Mouse (Mus musculus) frontal cortex, adult 2 months (tissue): ENCODE data around the gene Calml3. TPM values are rescaled to one million over a fixed set of nuclear protein-coding genes. Genes with fewer than 3 reads are reported as not detected.
"Not testable (repeated sequence)": the region's sequence is repeated elsewhere in the genome, so short reads cannot be mapped to it uniquely, and the experiment has no call there.

Source experiments
- DNase-seq, 2 experiments: peaks; one replicate each; pipeline ENCODE4 v3.0.0; 2022; ENCODE audit warnings: low spot score in 1 of 2; ENCODE audit errors: extremely low spot score in 1 of 2
- polyA plus RNA-seq: library from polyadenylated mRNA; depleted of rRNA; stranded (reverse); fragments of >200 nt; gene quantifications from 2 replicates; pipeline ENCODE4 v1.2.3, GENCODE M21; 2012; rRNA removed

Calml3 gene
- not detected in 2 replicates for polyA plus RNA-seq

- DNase-seq: no peak
Measured at GRCm38 (mm10) chr13:3804186-3804585, at the start of gene Calml3. Calml3 (minus strand) TSS chr13:3804316.

DNA sequence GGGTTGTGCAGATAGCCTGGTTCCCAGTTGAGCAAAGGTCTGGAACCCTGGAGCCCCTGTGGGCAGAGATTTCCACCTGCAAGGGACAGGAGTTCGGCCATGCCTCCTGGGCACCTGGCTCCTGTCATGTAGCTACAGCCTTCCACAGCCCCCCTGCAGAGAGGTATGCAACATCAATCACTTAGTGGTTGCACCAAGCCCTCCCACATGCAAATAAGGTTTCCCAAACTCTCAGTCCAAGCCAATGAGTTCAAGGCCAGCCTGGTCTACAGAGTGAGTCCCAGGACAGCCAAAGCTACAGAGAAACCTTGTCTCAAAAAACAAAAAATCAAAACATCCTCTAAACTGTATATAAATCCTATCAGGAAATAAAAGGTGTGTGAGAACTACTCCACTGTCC lies 46.2 kb upstream of the Calml3 start:
- DNase-seq: no peak

- DNase-seq: not testable (repeated sequence)
Measured at GRCm38 (mm10) chr13:3840662-3841061, 36.5 kb upstream of the Calml3 start.

- not testable (repeated sequence) for DNase-seq
Measured at GRCm38 (mm10) chr13:3837312-3837807, 33.2 kb upstream of the Calml3 start, which contains the start of gene Calm4. Calm4 (plus strand) TSS chr13:3837757.

DNA sequence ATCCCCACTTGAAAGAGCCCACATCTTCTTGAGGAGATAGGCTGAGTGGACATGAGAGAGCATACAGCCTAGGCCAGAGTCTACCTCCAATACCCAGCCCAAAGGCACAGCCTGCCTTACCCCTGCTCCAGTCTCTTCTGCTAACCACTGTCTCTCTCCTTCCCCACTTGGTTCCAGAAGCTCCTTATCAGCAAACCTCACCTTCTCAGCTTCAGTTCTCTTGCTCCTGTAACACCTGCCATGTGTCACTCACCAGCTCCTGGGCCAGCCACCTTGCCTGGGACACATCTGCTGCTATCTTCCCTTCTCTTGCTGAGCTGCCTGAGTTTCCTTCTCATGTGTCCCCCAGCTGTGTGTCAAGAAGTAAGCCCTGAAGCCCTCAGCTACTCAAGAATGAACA lies 29.5 kb upstream of the Calml3 start:
- not testable (repeated sequence) for DNase-seq

DNA sequence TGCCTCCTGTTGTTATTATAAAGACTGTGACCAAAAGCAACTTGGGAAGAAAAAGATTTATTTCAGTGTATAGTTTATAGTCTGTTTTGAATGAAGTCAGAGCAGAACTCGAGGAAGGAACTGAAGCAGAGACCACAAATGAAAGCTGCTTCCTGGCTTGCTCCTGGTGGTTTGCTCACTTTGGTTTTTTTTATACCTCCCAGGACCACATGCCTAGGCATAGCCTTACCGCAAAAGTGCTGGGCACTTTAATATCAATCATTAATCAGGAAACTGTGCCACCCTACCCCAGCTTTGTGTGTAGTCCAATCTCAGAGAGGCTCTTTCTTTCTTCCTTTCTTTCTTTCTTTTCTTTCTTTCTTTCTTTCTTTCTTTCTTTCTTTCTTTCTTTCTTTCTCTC lies 28.3 kb upstream of the Calml3 start:
- no peak for DNase-seq

DNA sequence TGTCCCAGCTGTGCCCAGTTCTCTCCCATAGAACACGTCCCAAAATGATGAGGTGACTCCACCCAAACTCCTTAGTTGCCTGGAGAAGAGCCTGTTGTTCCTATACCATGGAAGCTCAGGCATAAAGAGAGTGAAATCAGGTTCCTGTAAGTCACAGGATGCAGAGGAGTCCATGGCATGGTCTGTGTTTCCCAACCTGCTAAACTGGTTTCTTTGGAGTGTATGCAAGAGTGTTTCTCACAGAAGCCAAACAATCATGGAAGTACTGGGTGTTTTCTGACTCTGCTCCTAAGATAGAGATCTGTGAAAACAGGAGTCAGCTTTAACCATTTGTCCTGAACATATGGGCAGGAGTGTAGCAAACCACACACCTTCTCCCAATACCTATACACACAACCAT lies 27.9 kb upstream of the Calml3 start:
- no peak for DNase-seq

DNA sequence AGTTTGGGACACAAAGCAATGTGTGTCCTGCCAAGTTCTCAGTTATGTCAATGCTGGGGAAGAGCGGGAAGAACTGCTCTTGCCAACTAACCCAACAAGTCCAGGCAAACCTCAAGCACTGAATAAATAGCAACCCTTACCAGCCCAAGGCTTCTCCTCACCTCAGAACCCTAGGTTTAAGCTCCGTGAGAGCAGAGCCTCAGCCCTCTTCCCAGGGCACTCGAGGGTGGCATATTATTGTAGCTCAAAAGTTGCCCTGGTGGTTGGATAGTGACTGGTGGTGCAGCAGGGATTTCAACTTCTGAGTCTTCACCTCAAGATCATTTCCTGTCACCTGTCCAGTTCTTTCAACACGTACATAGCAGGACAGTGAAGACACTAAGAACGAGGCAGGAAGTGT lies 27.4 kb upstream of the Calml3 start:
- DNase-seq: no peak

GRCm38 (mm10) chr13:3825726-3826125 lies 21.6 kb upstream of the Calml3 start:
- DNase-seq: no peak

- DNase-seq: no peak
Measured at GRCm38 (mm10) chr13:3822105-3822504, 18.0 kb upstream of the Calml3 start.

GRCm38 (mm10) chr13:3818740-3819076 lies 14.6 kb upstream of the Calml3 start:
- no peak for DNase-seq

DNA sequence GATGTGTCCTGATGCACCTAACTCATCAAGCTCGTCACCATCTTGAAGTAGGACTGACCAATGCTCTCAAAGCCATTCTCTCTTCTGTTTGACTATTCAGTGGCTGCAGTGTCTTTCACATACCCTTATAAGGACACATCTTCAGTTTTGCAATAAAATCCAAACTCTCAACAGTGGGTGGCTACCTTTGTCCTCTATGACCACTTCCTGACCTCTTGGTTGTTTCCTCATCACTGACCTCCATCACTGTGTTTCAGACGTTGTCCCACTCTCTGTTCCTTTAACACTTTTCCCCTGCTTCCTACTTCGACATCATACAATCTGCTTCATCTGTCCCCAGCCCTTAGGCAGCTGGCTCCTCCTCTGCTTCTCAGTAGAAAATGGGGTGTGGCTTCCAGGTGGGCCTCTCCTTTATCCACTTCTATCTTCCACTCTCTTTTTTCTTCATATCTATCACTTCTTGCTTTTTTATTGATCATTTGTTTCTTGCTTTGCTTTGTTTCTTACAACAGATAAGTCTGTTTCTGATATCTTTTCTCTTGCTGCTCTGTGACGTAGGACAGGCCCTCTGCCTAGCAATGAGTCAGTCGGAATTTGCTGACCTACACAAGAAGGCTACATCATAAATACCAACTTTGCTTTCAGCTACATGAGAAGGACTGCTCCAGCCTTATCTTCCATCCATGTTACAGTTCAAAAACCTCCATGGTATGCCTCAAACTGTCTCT lies 14.1 kb upstream of the Calml3 start:
- no peak for DNase-seq

DNA sequence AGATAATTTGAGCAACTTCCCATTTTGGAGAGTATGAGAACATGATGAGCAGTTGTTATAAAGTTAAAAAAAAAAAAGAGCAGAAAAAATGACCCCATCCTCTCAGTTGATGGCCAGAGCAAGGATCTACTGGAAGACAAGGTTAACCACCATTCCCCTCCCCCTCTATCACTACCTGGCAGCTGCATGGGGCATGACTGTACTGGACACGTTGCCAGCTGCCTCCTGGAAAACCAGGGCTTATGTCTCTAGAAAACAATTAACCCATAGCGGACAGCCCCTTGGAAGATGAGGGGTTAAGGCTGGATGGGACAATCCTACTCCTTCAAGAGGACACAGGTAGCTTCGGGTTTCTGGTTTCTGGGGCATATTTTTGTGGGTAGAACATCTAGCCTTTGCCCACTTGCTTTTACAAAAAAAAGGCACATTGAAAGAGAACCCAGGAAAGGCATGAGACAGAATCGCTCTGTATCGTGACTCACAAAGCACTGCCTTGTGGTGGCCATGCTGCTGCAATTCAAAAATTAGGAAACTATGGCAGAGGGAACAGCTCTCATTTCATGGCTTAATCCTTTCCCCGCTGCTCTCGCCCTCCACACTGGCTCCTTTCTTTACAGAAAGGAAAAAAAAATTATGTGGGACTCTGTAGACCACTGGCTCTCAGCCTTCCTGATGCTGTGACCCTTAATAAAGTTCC lies 3.2 kb upstream of the Calml3 start:
- no peak for DNase-seq

- no peak for DNase-seq
Measured at GRCm38 (mm10) chr13:3805638-3806037, 1.5 kb upstream of the Calml3 start.

DNA sequence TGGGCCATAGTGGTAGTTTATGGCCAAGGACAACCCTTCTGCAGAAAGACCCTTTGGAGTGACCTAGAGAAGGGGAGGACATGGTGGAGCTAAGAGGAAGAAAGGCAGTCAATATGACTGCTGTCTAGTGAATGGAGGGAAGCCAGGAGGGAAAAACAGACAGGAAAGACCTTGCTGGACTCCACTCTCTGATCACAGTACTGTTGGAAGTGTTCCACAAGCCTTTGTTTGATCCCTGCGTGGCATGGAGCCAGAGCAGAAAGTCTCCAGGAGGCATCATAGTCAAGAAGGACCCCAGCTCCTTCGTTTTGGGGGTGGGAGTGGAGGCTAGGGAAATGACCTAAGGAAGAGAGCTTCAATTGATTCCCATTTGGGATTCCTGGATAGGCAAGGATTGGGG lies 1.0 kb upstream of the Calml3 start:
- no peak for DNase-seq

- no peak for DNase-seq
Measured at GRCm38 (mm10) chr13:3799386-3799785, 4.7 kb downstream of the Calml3 start.

GRCm38 (mm10) chr13:3798751-3799150 lies 5.4 kb downstream of the Calml3 start:
- DNase-seq: no peak

DNA sequence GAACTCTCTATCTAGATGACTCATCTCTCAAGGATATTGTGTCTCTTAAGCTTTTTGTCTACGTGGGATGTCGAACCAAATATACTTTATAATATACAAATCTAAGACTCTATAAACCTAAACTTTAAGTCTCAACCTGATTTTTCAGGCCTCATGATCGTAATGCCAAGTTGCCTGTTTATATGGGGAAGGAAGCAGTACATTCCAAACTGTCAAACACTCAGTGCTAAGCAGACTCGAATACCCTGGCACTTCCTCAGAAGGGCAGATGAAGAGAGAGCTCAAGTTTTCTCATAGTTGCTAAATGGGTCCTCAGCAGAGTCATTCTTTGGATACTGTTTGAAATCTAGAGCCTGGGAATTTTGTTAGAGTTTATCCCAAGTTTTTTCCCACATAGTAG lies 7.5 kb downstream of the Calml3 start:
- no peak for DNase-seq

DNA sequence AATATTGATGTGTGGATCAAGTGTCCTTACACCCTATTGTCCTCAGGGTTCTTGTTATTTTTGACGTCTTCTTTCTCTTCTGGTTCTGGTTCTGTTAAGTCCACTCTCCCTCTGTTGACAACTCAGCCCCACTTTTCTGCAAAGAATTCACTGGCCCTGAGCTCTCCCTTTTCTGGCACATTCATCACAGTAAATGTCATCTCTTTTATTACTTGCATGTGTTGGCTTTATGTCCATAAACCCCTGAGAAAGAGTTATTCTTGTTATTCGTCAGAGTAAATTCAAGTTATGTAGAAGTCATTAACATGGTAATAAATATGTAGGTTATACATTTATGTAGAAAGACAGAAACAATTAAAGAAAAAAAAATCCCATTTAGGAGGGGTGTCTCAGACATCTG lies 14.6 kb downstream of the Calml3 start:
- no peak for DNase-seq

DNA sequence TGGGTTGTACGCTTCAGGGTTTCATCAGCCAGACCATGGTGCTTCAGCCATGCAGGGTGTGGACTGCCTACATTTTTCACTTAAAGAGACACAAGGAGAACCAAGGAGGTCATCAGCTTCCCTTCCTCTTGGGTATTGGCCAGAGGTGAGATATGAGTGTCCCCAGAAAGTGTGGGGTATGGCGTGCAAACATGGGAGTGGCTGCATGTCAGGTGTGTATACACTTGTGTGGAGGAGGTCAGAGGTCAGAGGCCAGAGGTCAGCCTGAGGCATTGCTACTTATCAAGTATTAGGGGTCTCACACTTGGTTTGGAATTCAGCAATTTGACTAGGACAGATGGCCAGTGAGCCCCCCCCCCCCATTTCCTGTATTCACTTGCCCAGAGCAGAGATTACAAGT lies 15.5 kb downstream of the Calml3 start:
- no peak for DNase-seq

DNA sequence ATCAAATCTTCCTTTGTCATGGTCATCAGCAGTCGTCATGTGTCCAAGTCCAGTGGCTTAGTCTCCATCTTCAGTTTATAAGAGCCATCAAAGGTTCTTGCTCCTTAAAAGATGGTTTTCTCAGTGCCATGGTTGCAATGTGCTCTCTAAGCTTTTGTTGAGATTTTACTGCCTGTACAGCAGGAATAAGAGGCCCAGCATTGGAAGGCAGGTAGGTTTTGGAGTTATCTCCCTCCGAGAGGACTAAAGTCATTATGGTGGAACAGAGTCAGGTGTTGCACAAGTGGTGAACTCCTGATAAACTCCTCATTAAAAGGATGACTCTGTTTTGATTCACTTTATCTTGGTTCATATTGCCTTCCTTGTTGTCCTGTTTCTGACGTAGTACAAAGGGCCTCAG lies 16.5 kb downstream of the Calml3 start:
- no peak for DNase-seq

DNA sequence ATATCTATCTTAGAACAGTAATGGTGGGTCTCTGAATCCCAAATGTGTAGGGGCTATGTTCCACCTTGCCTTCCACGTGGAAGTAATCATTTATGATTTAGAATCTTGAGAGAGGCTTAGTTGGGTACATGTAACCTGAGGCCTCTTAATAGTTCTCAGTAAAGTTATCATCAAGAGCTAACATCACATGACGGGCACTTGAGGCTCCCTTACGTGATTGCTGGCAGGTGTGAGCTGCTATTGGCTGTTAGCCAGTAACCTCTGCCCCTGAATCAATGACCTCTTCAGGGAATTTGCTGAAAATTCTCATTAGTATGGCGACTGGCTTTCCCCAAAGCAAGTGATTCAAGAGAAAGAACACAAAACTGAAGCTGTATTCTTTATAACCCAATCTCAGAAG lies 17.0 kb downstream of the Calml3 start:
- DNase-seq: no peak
